Mouse (Mus musculus): Measurements from ENCODE around the gene Rin2. TPM values are rescaled to one million over a fixed set of nuclear protein-coding genes. Genes with fewer than 3 reads are reported as not detected.
A peak's percentile ranks its signal among the peaks of the same experiment; 100 is the strongest.

Rin2 gene
- polyA plus RNA-seq, 1 experiment from 2014 or later, result 16.2 TPM

DNA sequence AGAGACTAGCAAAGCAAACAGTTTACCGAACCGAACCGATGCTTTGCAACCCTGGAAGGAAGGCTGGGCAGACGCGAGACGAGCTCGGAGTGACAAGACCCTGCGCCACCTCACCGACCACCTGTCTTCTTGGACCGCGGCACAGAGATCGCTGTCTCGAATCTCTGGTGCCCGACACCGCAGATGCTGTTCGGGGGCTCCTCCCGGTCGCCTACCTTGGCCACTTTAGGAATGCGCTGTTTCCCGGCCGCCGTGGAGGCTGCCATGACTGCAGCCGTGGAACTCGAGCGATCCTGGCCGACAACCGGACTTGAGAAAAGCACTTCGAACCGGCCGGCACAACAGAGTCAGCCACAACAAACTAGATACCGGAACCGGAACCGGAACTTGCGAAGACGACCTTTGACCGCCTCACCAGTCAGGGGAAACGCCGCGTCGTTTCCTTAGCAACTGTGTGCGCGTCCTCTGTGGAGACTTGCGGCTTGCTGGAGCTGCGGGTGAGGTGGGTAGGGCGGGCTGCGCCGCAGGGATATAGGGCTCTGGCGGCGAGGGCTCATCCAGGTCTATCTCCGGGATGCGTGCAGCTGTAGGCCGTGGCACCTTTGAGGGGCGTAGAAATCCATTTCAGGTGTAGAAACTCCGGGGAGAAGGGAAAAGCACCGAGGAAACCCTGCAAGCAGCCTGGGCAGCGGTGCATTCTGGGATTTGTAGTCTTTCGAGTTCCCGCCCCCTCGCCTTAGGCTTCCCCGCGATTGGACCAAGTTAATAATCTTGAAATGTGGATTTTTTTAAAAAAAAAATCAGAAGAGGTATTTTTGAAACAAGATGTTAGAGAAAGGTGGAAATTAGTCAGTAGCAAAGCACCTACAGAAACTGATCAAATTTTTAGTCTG is 259.6 kb downstream of the Rin2 start, which contains the start of the genes Cfap61 and Crnkl1:
Gene Cfap61 (plus strand): TSS at position 446 of the 893 bp plus-strand sequence.
Gene Crnkl1 (minus strand): TSS at position 676 of the 893 bp plus-strand sequence.
- Histone ChIP-seq H3K27me3 (replicated peaks; ENCODE audit: low read depth, poor library complexity, severe bottlenecking) (no peaks in the 10 kb centered on the region), H3K36me3 (replicated peaks) (peaks cover 33% of the 10 kb centered on the region), H3K27ac (replicated peaks) (peak within 1 kb of the TSS; percentile 73), H3K9me3 (no peaks in the 10 kb centered on the region), H3K4me3 (peak within 1 kb of the TSS; percentile 96), H3K4me1 (peaks cover 9% of the 10 kb centered on the region)
- under 1% methylated on average over 61 of the region's 61 CpGs for WGBS
- peak; percentile 94 for DNase-seq (ENCODE audit: low spot score)

DNA sequence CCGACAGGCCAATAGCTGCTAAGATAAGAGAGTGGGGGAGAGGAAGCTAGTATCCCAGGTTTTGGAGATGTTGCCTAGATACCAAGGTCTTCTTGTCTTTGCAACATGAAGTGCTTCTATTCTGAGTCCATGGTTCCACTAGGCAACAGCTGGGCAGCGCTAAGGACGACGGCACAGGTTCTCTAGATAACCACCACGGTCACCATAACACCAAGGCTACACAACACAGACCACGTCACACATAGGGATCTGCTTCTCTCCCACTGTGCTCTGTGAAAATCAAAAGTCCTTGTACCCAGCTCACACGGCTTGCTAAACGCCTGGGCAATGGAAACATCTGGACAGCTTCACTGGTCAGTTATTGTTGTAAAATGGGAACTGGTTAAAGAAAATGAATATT is 262.0 kb downstream of the Rin2 start:
- WGBS, result 82% methylated on average over 8 of the region's 8 CpGs
- peaks cover 9% of the 10 kb centered on the region for H3K4me1 ChIP-seq
- no peaks in the 10 kb centered on the region for H3K9me3 ChIP-seq

More for the DNA sequence above, 262.0 kb downstream of the Rin2 start:
- peaks cover 9% of the 10 kb centered on the region for H3K36me3 ChIP-seq (replicated peaks)
- H3K27ac ChIP-seq (replicated peaks), result no peak overlapping the region
- no peak overlapping the region for H3K4me3 ChIP-seq
- no peak for DNase-seq (ENCODE audit: low spot score)
- H3K27me3 ChIP-seq (replicated peaks; ENCODE audit: low read depth, poor library complexity, severe bottlenecking), result no peaks in the 10 kb centered on the region; the same call in 1 of the 2 replicates

Small RNA genes within 50 kb of the gene (microRNA-seq; reads per million reads assigned to microRNA genes)
- not detected for gene Gm25026

Other genes starting within 250 kb of the Rin2 start
- gene Naa20, start 226.9 kb downstream of the Rin2 start, polyA plus RNA-seq (2016; fragmentation: Nextera tagmentation; extraction: Ambion mirVana), result 160 and 162 TPM in 2 replicates

Measured in embryonic facial prominence, embryonic 10.5 days (tissue).